Mouse (Mus musculus) naive thymus-derived CD4-positive, alpha-beta T cell, adult 5 months (primary cell): ENCODE measurements around the gene Abo. TPM values are rescaled to one million over a fixed set of nuclear protein-coding genes. Genes with fewer than 3 reads are reported as not detected.

Experiments
- polyA plus RNA-seq: library from polyadenylated mRNA; unstranded; fragments of 100-300 nt; shearing (Covaris generic); gene quantifications from one replicate; pipeline ENCODE4 v1.2.1, GENCODE M21; 2017

Gene Abo
- not detected for polyA plus RNA-seq

GRCm38 (mm10) chr2:26864879-26865278, at the start of gene Abo:
Gene Abo (minus strand): TSS chr2:26864979.

GRCm38 (mm10) chr2:26910124-26910993, 45.6 kb upstream of the Abo start, which contains the start of the genes Med22 and Rpl7a:
Gene Med22 (minus strand): TSS chr2:26910677.
Gene Rpl7a (plus strand): TSS chr2:26910764.

GRCm38 (mm10) chr2:26902467-26903220, 37.9 kb upstream of the Abo start, which contains the start of gene Surf6:
Gene Surf6 (minus strand): TSS chr2:26902879.

Other genes starting within 250 kb of the Abo start
- 2.0 TPM for gene Fam69b, start 236.5 kb downstream of the Abo start, polyA plus RNA-seq
- gene Lcn4, start 193.7 kb downstream of the Abo start, polyA plus RNA-seq = 3.1 TPM
- 40.1 TPM for gene Surf6, start 37.9 kb upstream of the Abo start, polyA plus RNA-seq
- gene Med22, start 45.7 kb upstream of the Abo start, polyA plus RNA-seq = 19.7 TPM
- gene Rpl7a, start 45.8 kb upstream of the Abo start, polyA plus RNA-seq = 329 TPM
- gene Surf2, start 51.4 kb upstream of the Abo start, polyA plus RNA-seq = 81.8 TPM
- gene Surf1, start 51.6 kb upstream of the Abo start, polyA plus RNA-seq = 60.7 TPM
- gene Surf4, start 68.9 kb upstream of the Abo start, polyA plus RNA-seq = 132 TPM
- 0.16 TPM for gene Stkld1, start 69.1 kb upstream of the Abo start, polyA plus RNA-seq
- 54.8 TPM for gene Rexo4, start 99.4 kb upstream of the Abo start, polyA plus RNA-seq
- gene Adamts13, start 108.4 kb upstream of the Abo start, polyA plus RNA-seq = not detected
- 25.2 TPM for gene Cacfd1, start 144.9 kb upstream of the Abo start, polyA plus RNA-seq
- gene Slc2a6, start 163.0 kb upstream of the Abo start, polyA plus RNA-seq = not detected
- not detected for gene Mymk, start 207.2 kb upstream of the Abo start, polyA plus RNA-seq
- 0.09 TPM for gene Adamtsl2, start 214.4 kb upstream of the Abo start, polyA plus RNA-seq